Mouse (Mus musculus) myocyte (in vitro differentiated cells): ENCODE results near the gene Rgs3.

Experiments
- CEBPB ChIP-seq: IDR thresholded peaks from 2 replicates; pipeline ENCODE4 v1.6.1; 2011; ENCODE audit warnings: mild to moderate bottlenecking, moderate library complexity; ENCODE audit not compliant: poor library complexity, insufficient read depth, severe bottlenecking
- E2F4 ChIP-seq: IDR thresholded peaks from one replicate; pipeline ENCODE4 v1.6.1; 2011; ENCODE audit warnings: mild to moderate bottlenecking, control low read depth, moderate library complexity; ENCODE audit not compliant: insufficient read depth
- MAX ChIP-seq: IDR thresholded peaks from one replicate; pipeline ENCODE4 v1.6.1; 2011; ENCODE audit warnings: low read depth, mild to moderate bottlenecking, control low read depth
- MYOG ChIP-seq, 3 experiments: IDR thresholded peaks; one replicate each; pipeline ENCODE4 v1.6.1; 2011; ENCODE audit warnings: control low read depth in 2 of 3, low read depth in 2 of 3, mild to moderate bottlenecking in 2 of 3; ENCODE audit not compliant: insufficient read length in 2 of 3, control insufficient read depth in 1 of 3, insufficient read depth in 1 of 3
- POLR2A ChIP-seq: IDR thresholded peaks from one replicate; pipeline ENCODE4 v1.6.1; 2011; ENCODE audit warnings: low read depth, mild to moderate bottlenecking, control low read depth, moderate library complexity; ENCODE audit not compliant: insufficient read length
- POLR2AphosphoS2 ChIP-seq: IDR thresholded peaks from one replicate; pipeline ENCODE4 v1.6.1; 2011; ENCODE audit warnings: low read depth, control low read depth; ENCODE audit not compliant: insufficient read length
- SRF ChIP-seq: IDR thresholded peaks from one replicate; pipeline ENCODE4 v1.6.1; 2011; ENCODE audit warnings: low read depth; ENCODE audit not compliant: control insufficient read depth, insufficient read length
- TCF12 ChIP-seq: IDR thresholded peaks from one replicate; pipeline ENCODE4 v1.6.1; 2011; ENCODE audit warnings: mild to moderate bottlenecking, control low read depth; ENCODE audit not compliant: poor library complexity, insufficient read depth, severe bottlenecking
- USF1 ChIP-seq: IDR thresholded peaks from one replicate; pipeline ENCODE4 v1.6.1; 2011; ENCODE audit warnings: low read depth, mild to moderate bottlenecking, control low read depth, moderate library complexity

- TF ChIP-seq POLR2A (no peak), MAX (no peak), E2F4 (no peak), SRF (no peak), MYOG (IDR thresholded peaks at IDR 0.05; ENCODE audit: control insufficient read depth in 1 of 3, insufficient read depth in 1 of 3, insufficient read length in 2 of 3, low read depth in 2 of 3) (no peak), POLR2AphosphoS2 (no peak), CEBPB (no peak), TCF12 (no peak), USF1 (peak; percentile 14)
These were observed 179.3 kb downstream of the Rgs3 start for GRCm38 (mm10) chr4:62738996-62739395.
